Mouse (Mus musculus) cerebellum, adult 9-10 months (tissue): ENCODE measurements around the gene Dcun1d1.

ENCODE experiments used
- DNase-seq: peaks from one replicate; pipeline ENCODE4 v3.0.0; 2022

The Dcun1d1 gene

DNA sequence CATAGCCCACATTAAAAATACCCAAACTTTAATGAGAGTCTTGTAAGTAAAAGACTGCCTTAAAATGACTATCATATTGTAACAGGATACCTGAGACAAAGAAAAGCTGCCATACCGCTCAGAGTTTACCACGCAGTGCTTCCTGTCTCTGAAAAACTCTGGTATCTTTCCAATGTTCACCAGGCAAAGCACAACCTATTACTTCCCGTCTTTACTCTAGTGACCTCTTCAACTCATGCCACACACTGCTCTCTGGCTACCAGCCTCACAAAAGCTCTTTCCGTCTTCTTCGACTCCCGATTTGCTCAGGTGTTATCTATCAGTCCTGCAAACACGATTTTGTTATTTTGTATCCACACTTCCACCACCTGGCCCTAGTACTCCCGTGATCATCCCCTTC lies 7.4 kb downstream of the Dcun1d1 start:
- no peak for DNase-seq

GRCm38 (mm10) chr3:35929406-35929805 lies 7.8 kb downstream of the Dcun1d1 start:
- no peak for DNase-seq

DNA sequence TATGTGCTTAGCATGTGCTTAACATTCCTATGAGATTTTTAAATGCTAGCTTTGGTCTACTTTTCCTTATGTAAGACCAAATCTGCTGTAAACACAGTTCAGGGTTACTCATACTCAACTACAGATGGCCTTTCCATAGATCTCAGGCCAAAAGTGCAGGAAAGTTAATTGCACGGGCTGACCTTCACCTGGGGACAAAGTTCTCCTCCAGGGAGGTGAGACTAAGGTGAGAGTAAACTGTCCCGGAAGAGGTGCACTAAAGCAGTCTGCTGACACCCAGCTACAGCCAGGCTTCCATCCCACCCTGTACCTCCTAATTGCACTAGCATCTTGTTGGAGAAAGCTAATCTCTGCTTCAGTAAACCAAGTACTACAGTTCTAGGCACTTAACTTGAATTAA lies 11.4 kb downstream of the Dcun1d1 start:
- DNase-seq = no peak

- no peak for DNase-seq
Observed at GRCm38 (mm10) chr3:35924007-35924406, 13.2 kb downstream of the Dcun1d1 start.

GRCm38 (mm10) chr3:35923495-35923894 lies 13.8 kb downstream of the Dcun1d1 start:
- DNase-seq = no peak

DNA sequence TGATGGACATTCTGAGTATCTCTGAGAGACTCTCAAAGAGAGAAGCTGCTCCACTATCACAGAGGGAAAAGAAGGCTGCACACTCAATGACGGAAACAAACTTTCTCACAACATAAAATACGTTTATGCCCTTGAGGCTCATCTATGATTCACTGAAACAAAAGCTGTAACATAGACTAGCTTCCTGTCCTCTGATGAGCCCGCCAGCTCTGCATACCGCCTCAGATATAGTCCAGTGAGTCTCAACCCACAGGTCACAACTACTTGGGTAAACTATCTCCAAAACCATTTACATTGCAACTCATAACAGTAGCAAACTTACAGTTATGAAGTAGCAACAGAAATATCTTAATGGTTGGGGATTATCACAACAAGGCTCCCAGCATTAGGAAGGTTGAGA lies 14.7 kb downstream of the Dcun1d1 start:
- DNase-seq = no peak

DNA sequence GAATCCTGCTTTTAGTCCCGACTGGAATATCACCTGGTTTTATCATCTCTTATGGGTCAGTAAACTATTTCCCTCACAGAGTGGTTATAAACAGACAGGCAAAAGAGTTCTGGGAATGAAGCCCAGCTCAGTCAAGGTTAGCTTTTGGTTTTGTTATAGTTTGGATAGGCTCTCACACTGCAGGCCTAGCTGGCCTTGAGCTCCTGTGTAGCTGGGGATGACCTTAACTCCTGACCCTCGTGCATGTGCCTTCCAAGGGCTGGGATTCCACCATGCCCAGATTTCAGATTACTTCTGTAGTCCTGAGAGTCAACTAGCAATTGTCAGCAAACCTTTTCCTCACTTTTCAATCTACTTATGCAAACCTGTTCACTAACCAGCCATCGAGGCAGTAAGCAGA lies 19.0 kb downstream of the Dcun1d1 start:
- no peak for DNase-seq

DNA sequence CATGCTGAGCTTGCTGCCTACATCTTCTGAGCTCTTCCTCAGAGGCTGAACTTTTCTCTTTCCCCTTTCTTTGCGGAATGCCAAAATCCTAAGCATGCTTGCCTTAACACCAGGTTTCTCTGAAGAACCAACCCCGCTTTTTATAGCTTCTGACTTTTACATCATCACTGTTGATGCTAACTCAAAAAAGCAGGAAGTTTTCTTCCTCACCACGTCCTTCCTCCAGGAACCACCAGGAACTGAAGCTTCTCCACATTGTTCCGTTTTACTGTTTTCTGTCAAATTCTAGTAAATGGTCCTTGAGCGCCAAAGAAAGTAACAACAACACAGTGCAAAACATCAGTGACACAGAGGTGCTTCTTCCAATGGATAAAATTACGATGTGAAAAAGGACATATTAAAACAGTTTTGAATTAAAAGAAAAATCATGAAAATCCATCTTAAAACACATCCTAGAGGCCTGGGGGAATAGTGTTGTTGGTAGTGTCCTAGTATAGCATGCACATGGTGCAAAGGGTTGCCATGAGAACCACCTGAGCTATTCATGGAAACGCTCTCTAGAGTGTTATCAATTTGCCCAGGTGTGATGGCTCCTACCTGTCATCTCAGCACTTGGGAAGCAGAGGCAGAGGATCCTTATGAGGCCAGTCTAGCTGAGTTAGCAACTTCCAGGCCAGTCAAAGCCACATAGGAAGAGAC lies 28.1 kb downstream of the Dcun1d1 start:
- no peak for DNase-seq

DNA sequence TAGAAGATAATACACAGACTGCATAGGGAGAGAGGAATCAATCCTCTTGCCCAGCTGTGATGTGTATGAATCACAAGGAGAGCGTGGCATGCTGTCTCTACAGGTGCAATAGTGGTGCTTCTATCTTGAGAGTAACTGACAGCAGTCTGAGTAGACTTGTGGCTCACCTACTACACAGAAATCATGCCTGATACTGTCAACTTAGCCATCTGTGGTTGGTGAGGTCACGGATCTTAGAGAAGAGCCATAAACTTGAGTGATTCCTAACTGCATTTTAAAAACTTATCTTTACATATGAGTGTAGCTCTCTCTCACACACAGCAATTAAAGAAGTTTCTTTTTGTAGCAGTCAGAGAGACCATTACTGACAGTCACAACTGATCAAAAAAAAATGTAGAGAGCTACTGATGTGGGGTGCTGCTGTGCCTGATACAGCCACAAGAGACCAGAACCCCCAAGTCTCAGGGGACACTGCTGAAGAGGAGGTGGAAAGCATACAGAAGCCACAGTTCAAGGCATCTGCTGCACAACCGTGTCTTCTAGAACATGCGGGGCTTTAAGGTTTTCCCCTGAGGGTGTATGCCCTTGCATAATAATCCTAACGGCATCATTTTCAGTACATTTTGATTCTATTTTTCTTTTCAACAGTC lies 36.6 kb downstream of the Dcun1d1 start:
- no peak for DNase-seq

- DNase-seq = no peak
Observed at GRCm38 (mm10) chr3:35899109-35899508, 38.1 kb downstream of the Dcun1d1 start.

GRCm38 (mm10) chr3:35897900-35898299 lies 39.3 kb downstream of the Dcun1d1 start:
- no peak for DNase-seq

DNA sequence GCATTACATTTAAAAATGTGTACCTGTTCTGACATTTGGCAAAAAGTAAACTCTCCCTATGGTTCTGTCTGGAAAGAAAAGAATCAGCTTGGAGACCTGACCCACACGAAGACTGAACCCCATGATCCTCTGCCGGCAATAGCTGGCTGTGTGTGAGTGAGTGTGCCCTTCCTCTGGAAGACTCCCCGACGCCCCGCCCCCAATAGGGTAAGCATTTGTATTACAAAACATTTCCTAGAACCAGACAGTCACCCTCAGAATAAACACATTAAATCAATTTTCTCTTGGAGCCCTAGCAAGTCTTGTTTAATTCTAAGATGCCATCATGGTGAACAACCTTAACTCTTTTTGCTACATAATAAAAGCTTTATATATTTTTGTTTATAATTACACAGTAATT lies 44.1 kb downstream of the Dcun1d1 start:
- DNase-seq = no peak

GRCm38 (mm10) chr3:35891123-35891522 lies 46.1 kb downstream of the Dcun1d1 start:
- DNase-seq = no peak

- DNase-seq = no peak
Observed at GRCm38 (mm10) chr3:35889531-35889930, 47.7 kb downstream of the Dcun1d1 start.

GRCm38 (mm10) chr3:35883267-35883666 lies 54.0 kb downstream of the Dcun1d1 start:
- no peak for DNase-seq

DNA sequence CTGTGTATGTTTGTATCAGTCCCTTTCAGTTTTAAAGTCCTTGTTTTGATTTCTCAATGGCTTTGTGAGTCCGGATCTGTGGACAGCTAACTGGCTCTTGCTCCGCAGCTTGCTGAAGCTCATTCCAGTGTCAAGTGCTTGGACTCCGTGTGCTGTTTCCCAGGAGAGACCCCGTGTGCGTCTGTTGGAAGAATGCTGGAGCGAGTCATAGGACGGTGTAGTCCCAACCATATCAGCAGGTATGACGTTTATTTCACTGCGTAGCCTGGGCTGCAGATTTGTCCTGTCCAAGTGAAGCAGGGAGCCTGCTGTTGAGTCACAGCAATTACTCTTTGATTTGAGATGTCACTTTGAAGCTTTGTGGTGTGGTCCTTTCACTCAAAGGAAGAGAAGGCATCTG lies 87.9 kb downstream of the Dcun1d1 start:
- DNase-seq = no peak
